Mouse (Mus musculus): Measurements from ENCODE around the gene Stk24. TPM values are rescaled to one million over a fixed set of nuclear protein-coding genes. Genes with fewer than 3 reads are reported as not detected.

Gene Stk24
- 32.8 and 38.8 TPM in 2 replicates for polyA plus RNA-seq (2012; rRNA removed)

DNA sequence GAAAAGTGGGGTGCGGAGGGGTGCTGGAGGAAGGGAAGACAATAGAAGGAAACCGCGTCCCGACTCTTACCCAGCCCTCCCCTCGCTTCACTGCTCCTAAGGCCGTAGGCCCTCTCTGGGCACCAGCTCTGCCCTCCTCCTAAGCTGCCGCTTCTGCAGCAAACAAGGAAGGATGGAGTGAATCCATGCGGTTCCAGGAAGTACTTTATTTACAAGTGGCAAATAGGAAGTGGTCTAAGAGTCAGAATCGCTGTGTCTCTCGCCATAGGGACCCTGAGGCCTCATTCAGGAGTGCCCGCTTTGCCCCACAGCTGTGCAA, at the start of gene Stk24:
Stk24 (minus strand) TSS at position 185 of the 319 bp plus-strand sequence.

Other genes with a start within 250 kb of the Stk24 start
- gene Slc15a1, start 125.2 kb upstream of the Stk24 start, polyA plus RNA-seq (2012; rRNA removed), result 34.5 and 38.4 TPM in 2 replicates

Data from colon, adult 2 months (tissue).